Mouse (Mus musculus): ENCODE results near the gene Fli1. TPM values are rescaled to one million over a fixed set of nuclear protein-coding genes. Genes with fewer than 3 reads are reported as not detected.

Fli1 gene
- total and polyA plus RNA-seq, 2 experiments = 1.6 to 3.0 TPM

- TF ChIP-seq POLR2A (IDR thresholded peaks at IDR 0.05; ENCODE audit: extremely low read depth, insufficient read depth, low read length) = no peak
- TF ChIP-seq CTCF (IDR thresholded peaks at IDR 0.05; ENCODE audit: low read depth, low read length) = no peak
- H3K27me3 ChIP-seq (ENCODE audit: control insufficient read depth, insufficient read depth, low read length) = no peaks in the 10 kb centered on the region
- H3K27ac ChIP-seq (replicated peaks; ENCODE audit: insufficient read depth, low read depth, low read length) = no peak overlapping the region
- H3K36me3 ChIP-seq (ENCODE audit: control insufficient read depth, insufficient read depth, low read length) = peaks cover 3% of the 10 kb centered on the region; the same call in 1 of the 2 replicates
- no peak for DNase-seq (ENCODE audit: extremely low read depth, low read depth, low spot score)
- H3K4me1 ChIP-seq (ENCODE audit: control insufficient read depth, insufficient read depth, low read length) = no peaks in the 10 kb centered on the region
- H3K4me3 ChIP-seq (ENCODE audit: insufficient read depth, low read depth, low read length) = no peak overlapping the region
- H3K9ac ChIP-seq (ENCODE audit: low read depth, low read length) = no peak overlapping the region
- H3K79me2 ChIP-seq (ENCODE audit: control insufficient read depth, insufficient read depth, low read length) = no peaks in the 10 kb centered on the region
- 89% methylated on average over 7 of the region's 7 CpGs for WGBS
Observed at GRCm38 (mm10) chr9:32425321-32425720, 117.3 kb downstream of the Fli1 start.

DNA sequence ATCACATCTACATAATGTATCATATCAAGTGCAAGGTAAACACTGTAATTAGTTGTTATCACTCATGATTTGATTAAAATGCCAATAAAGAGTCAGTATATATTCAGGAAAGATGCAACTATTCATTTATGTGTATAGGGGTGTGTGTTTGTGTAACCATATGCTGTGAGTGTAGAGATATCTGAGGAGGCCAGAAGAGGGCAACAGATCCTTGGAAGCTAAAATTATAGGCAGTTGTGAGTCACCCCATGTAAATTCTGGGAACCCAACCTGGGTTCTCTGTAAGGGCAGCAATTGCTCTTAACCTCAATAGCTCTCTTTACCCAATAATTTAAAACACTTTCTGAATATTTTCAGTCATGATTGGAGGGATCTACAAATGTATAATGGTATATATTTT is 122.0 kb downstream of the Fli1 start:
- Histone ChIP-seq H3K4me3 (ENCODE audit: insufficient read depth, low read depth, low read length) (no peak overlapping the region), H3K9ac (ENCODE audit: low read depth, low read length) (no peak overlapping the region), H3K27me3 (ENCODE audit: control insufficient read depth, insufficient read depth, low read length) (no peaks in the 10 kb centered on the region), H3K36me3 (ENCODE audit: control insufficient read depth, insufficient read depth, low read length) (no peaks in the 10 kb centered on the region; the same call in 1 of the 2 replicates), H3K79me2 (ENCODE audit: control insufficient read depth, insufficient read depth, low read length) (no peaks in the 10 kb centered on the region), H3K27ac (replicated peaks; ENCODE audit: insufficient read depth, low read depth, low read length) (no peak overlapping the region), H3K4me1 (ENCODE audit: control insufficient read depth, insufficient read depth, low read length) (no peaks in the 10 kb centered on the region)
- TF ChIP-seq POLR2A (IDR thresholded peaks at IDR 0.05; ENCODE audit: extremely low read depth, insufficient read depth, low read length) = no peak
- no peak for TF ChIP-seq CTCF (IDR thresholded peaks at IDR 0.05; ENCODE audit: low read depth, low read length)
- no peak for DNase-seq (ENCODE audit: extremely low read depth, low read depth, low spot score)

GRCm38 (mm10) chr9:32417466-32418116 is 125.1 kb downstream of the Fli1 start:
- Histone ChIP-seq H3K4me1 (ENCODE audit: control insufficient read depth, insufficient read depth, low read length) (no peaks in the 10 kb centered on the region), H3K27ac (replicated peaks; ENCODE audit: insufficient read depth, low read depth, low read length) (no peak overlapping the region), H3K9ac (ENCODE audit: low read depth, low read length) (no peak overlapping the region), H3K4me3 (ENCODE audit: insufficient read depth, low read depth, low read length) (no peak overlapping the region), H3K27me3 (ENCODE audit: control insufficient read depth, insufficient read depth, low read length) (no peaks in the 10 kb centered on the region), H3K36me3 (ENCODE audit: control insufficient read depth, insufficient read depth, low read length) (no peaks in the 10 kb centered on the region), H3K79me2 (ENCODE audit: control insufficient read depth, insufficient read depth, low read length) (no peaks in the 10 kb centered on the region)
- WGBS = 76% methylated on average over 8 of the region's 8 CpGs
- DNase-seq (ENCODE audit: extremely low read depth, low read depth, low spot score) = no peak
- TF ChIP-seq POLR2A (IDR thresholded peaks at IDR 0.05; ENCODE audit: extremely low read depth, insufficient read depth, low read length) = no peak

DNA sequence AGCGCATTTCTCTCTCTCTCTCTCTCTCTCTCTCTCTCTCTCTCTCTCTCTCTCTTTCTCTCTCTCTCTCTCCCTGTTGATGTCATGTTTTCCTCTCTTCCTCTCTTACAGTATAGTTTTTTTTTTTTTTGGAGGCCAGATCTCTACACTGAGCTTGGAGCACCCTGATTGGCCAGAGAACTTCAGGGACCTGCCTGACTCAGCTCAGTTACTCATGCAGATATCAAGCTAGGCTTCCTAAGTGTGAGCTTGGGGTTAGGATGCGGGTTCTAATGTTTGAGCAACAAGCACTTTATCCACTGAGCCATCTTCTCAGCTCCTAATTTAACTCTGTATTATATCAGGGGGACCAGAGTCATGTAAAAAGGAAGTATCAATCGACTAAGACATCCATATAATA is 126.7 kb downstream of the Fli1 start:
- no peak overlapping the region for H3K27ac ChIP-seq (replicated peaks; ENCODE audit: insufficient read depth, low read depth, low read length)
- DNase-seq (ENCODE audit: extremely low read depth, low read depth, low spot score) = no peak
- no peaks in the 10 kb centered on the region for H3K79me2 ChIP-seq (ENCODE audit: control insufficient read depth, insufficient read depth, low read length)
- no peaks in the 10 kb centered on the region for H3K27me3 ChIP-seq (ENCODE audit: control insufficient read depth, insufficient read depth, low read length)
- H3K4me1 ChIP-seq (ENCODE audit: control insufficient read depth, insufficient read depth, low read length) = no peaks in the 10 kb centered on the region
- H3K4me3 ChIP-seq (ENCODE audit: insufficient read depth, low read depth, low read length) = no peak overlapping the region
- WGBS = 88% methylated on average over 3 of the region's 3 CpGs
- no peak overlapping the region for H3K9ac ChIP-seq (ENCODE audit: low read depth, low read length)
- H3K36me3 ChIP-seq (ENCODE audit: control insufficient read depth, insufficient read depth, low read length) = no peaks in the 10 kb centered on the region
- TF ChIP-seq POLR2A (IDR thresholded peaks at IDR 0.05; ENCODE audit: extremely low read depth, insufficient read depth, low read length) (no peak), CTCF (IDR thresholded peaks at IDR 0.05; ENCODE audit: low read depth, low read length) (no peak)

- DNase-seq (ENCODE audit: extremely low read depth, low read depth, low spot score) = no peak
- TF ChIP-seq CTCF (IDR thresholded peaks at IDR 0.05; ENCODE audit: low read depth, low read length) = no peak
- TF ChIP-seq POLR2A (IDR thresholded peaks at IDR 0.05; ENCODE audit: extremely low read depth, insufficient read depth, low read length) = no peak
- H3K27me3 ChIP-seq (ENCODE audit: control insufficient read depth, insufficient read depth, low read length) = no peaks in the 10 kb centered on the region
- H3K27ac ChIP-seq (replicated peaks; ENCODE audit: insufficient read depth, low read depth, low read length) = no peak overlapping the region
- no peak overlapping the region for H3K9ac ChIP-seq (ENCODE audit: low read depth, low read length)
- WGBS = 94% methylated on average over 1 of the region's 1 CpGs
- no peaks in the 10 kb centered on the region for H3K4me1 ChIP-seq (ENCODE audit: control insufficient read depth, insufficient read depth, low read length)
- H3K36me3 ChIP-seq (ENCODE audit: control insufficient read depth, insufficient read depth, low read length) = no peaks in the 10 kb centered on the region
- no peaks in the 10 kb centered on the region for H3K79me2 ChIP-seq (ENCODE audit: control insufficient read depth, insufficient read depth, low read length)
- H3K4me3 ChIP-seq (ENCODE audit: insufficient read depth, low read depth, low read length) = no peak overlapping the region
Observed at GRCm38 (mm10) chr9:32414956-32415355, 127.7 kb downstream of the Fli1 start.

DNA sequence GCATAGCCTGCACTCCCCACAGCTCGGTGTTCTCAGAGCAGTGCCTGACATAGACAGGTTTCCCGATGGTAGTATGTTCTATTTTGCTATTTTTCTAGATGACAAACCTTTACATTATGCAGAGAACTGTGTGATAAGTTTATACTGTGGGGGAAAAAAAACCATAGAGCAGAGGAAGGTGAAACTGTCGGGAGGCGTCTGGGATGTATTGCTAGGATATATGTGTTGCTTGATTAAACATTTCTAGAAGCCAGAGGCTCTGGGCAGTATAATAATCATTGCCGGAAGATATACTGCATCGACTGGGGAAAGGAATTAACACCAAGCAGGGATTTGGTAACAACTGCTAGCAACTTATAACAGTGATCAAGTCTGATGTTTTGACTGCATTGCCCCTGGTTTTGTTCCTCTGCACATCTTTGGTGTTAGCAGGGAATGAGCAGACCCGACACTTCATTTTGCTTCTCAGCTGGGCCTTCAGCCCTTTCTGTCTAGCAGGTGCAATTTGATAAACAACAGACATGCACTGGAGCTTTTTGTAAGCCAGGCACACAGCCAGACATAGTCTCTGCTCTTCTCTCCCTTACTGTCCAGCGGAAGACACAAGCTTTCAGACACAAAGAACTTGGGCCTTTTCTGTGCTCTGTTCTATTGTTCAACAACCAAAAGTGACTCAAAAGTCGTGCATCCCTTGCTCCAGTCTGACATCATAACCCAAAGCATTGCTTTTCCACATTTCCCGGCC is 129.7 kb downstream of the Fli1 start:
- peaks cover 3% of the 10 kb centered on the region; the same call in 1 of the 2 replicates for H3K27me3 ChIP-seq (ENCODE audit: control insufficient read depth, insufficient read depth, low read length)
- no peak overlapping the region for H3K4me3 ChIP-seq (ENCODE audit: insufficient read depth, low read depth, low read length)
- no peaks in the 10 kb centered on the region for H3K4me1 ChIP-seq (ENCODE audit: control insufficient read depth, insufficient read depth, low read length)
- 81% methylated on average over 10 of the region's 10 CpGs for WGBS
- no peaks in the 10 kb centered on the region for H3K79me2 ChIP-seq (ENCODE audit: control insufficient read depth, insufficient read depth, low read length)
- no peak for DNase-seq (ENCODE audit: extremely low read depth, low read depth, low spot score)
- no peak for TF ChIP-seq CTCF (IDR thresholded peaks at IDR 0.05; ENCODE audit: low read depth, low read length)
- TF ChIP-seq POLR2A (IDR thresholded peaks at IDR 0.05; ENCODE audit: extremely low read depth, insufficient read depth, low read length) = no peak
- H3K36me3 ChIP-seq (ENCODE audit: control insufficient read depth, insufficient read depth, low read length) = no peaks in the 10 kb centered on the region
- no peak overlapping the region for H3K9ac ChIP-seq (ENCODE audit: low read depth, low read length)
- H3K27ac ChIP-seq (replicated peaks; ENCODE audit: insufficient read depth, low read depth, low read length) = no peak overlapping the region
